Mouse (Mus musculus): ENCODE results near the gene Alg14.

The Alg14 gene

GRCm38 (mm10) chr3:121279679-121280078, 11.9 kb upstream of the Alg14 start:
- no peak for DNase-seq

- no peak for DNase-seq
These were observed 8.6 kb upstream of the Alg14 start, which contains the start of gene Tmem56 for GRCm38 (mm10) chr3:121282998-121283397. TSS of gene Tmem56 (minus strand) at chr3:121283098.

- DNase-seq = peak; percentile 56 to 65
These were observed 6.4 kb upstream of the Alg14 start for GRCm38 (mm10) chr3:121285219-121285618.

- no peak for DNase-seq
These were observed 4.4 kb upstream of the Alg14 start for GRCm38 (mm10) chr3:121287151-121287550.

- DNase-seq = peak in 1 of 2 experiments; percentile 43
These were observed 892 bp upstream of the Alg14 start for GRCm38 (mm10) chr3:121290681-121291080.

- no peak for DNase-seq
These were observed 381 bp upstream of the Alg14 start for GRCm38 (mm10) chr3:121291225-121291559.

- DNase-seq = no peak
These were observed 2.6 kb downstream of the Alg14 start for GRCm38 (mm10) chr3:121294200-121294599.

GRCm38 (mm10) chr3:121306641-121307040, 15.1 kb downstream of the Alg14 start:
- no peak for DNase-seq

- DNase-seq = peak; percentile 73 to 80
These were observed 16.1 kb downstream of the Alg14 start for GRCm38 (mm10) chr3:121307532-121308234.

- DNase-seq = no peak
These were observed 17.4 kb downstream of the Alg14 start for GRCm38 (mm10) chr3:121308935-121309334.

- no peak for DNase-seq
These were observed 17.9 kb downstream of the Alg14 start for GRCm38 (mm10) chr3:121309429-121309828.

GRCm38 (mm10) chr3:121309896-121310714, 18.5 kb downstream of the Alg14 start:
- no peak for DNase-seq

GRCm38 (mm10) chr3:121312426-121312825, 20.9 kb downstream of the Alg14 start:
- DNase-seq = no peak

GRCm38 (mm10) chr3:121312979-121313378, 21.4 kb downstream of the Alg14 start:
- no peak for DNase-seq

- no peak for DNase-seq
These were observed 22.6 kb downstream of the Alg14 start for GRCm38 (mm10) chr3:121314149-121314548.

GRCm38 (mm10) chr3:121315498-121315897, 23.9 kb downstream of the Alg14 start:
- DNase-seq = no peak

GRCm38 (mm10) chr3:121319906-121320305, 28.3 kb downstream of the Alg14 start:
- no peak for DNase-seq

- DNase-seq = no peak
These were observed 29.3 kb downstream of the Alg14 start for GRCm38 (mm10) chr3:121320896-121321295.

GRCm38 (mm10) chr3:121323371-121323770, 31.8 kb downstream of the Alg14 start:
- DNase-seq = no peak

- no peak for DNase-seq
These were observed 35.8 kb downstream of the Alg14 start for GRCm38 (mm10) chr3:121327406-121327805.

- DNase-seq = no peak
These were observed 38.1 kb downstream of the Alg14 start for GRCm38 (mm10) chr3:121329647-121330046.

- no peak for DNase-seq
These were observed 38.7 kb downstream of the Alg14 start for GRCm38 (mm10) chr3:121330244-121330646.

GRCm38 (mm10) chr3:121336234-121336890, 44.8 kb downstream of the Alg14 start:
- no peak for DNase-seq

GRCm38 (mm10) chr3:121338687-121339086, 47.1 kb downstream of the Alg14 start:
- DNase-seq = no peak

Measured in cerebellum, postnatal 36 days (tissue).